Mouse (Mus musculus) hindbrain, embryonic 11.5 days (tissue): ENCODE results near the gene Clba1. TPM values are rescaled to one million over a fixed set of nuclear protein-coding genes. Genes with fewer than 3 reads are reported as not detected.

Experiments
- polyA plus RNA-seq: library from polyadenylated mRNA; unstranded; fragments of >200 nt; fragmentation: Nextera tagmentation; extraction: Ambion mirVana; gene quantifications from 2 replicates; pipeline ENCODE4 v1.2.1, GENCODE M21; 2014

Gene Clba1
- polyA plus RNA-seq, 1 experiment from 2014 or later = 15.4 TPM

Other genes starting within 250 kb of the Clba1 start
- 1.2 and 1.4 TPM in 2 replicates for gene Inf2, start 220.2 kb upstream of the Clba1 start, polyA plus RNA-seq
- 2.1 and 2.6 TPM in 2 replicates for gene Adssl1, start 188.9 kb upstream of the Clba1 start, polyA plus RNA-seq
- 178 and 182 TPM in 2 replicates for gene Siva1, start 164.3 kb upstream of the Clba1 start, polyA plus RNA-seq
- gene Akt1, start 134.1 kb upstream of the Clba1 start, polyA plus RNA-seq = 50.8 and 76.5 TPM in 2 replicates
- gene Zbtb42, start 130.1 kb upstream of the Clba1 start, polyA plus RNA-seq = 4.3 and 7.0 TPM in 2 replicates
- gene Cep170b, start 88.5 kb upstream of the Clba1 start, polyA plus RNA-seq = 8.5 and 8.7 TPM in 2 replicates
- gene Pld4, start 48.3 kb upstream of the Clba1 start, polyA plus RNA-seq = 4.7 and 6.2 TPM in 2 replicates
- 0.21 and 0.29 TPM in 2 replicates for gene Ahnak2, start 6.3 kb upstream of the Clba1 start, polyA plus RNA-seq
- 146 and 151 TPM in 2 replicates for gene Cdca4, start 20.5 kb downstream of the Clba1 start, polyA plus RNA-seq
- not detected in 2 replicates for gene Gpr132, start 59.3 kb downstream of the Clba1 start, polyA plus RNA-seq
- gene Jag2, start 120.8 kb downstream of the Clba1 start, polyA plus RNA-seq = 4.2 and 4.7 TPM in 2 replicates
- gene Nudt14, start 133.2 kb downstream of the Clba1 start, polyA plus RNA-seq = 57.3 and 69.9 TPM in 2 replicates
- 25.6 and 26.8 TPM in 2 replicates for gene Btbd6, start 167.5 kb downstream of the Clba1 start, polyA plus RNA-seq
- 53.6 and 57.8 TPM in 2 replicates for gene Brf1, start 191.8 kb downstream of the Clba1 start, polyA plus RNA-seq
- gene Pacs2, start 205.6 kb downstream of the Clba1 start, polyA plus RNA-seq = 17.2 and 21.2 TPM in 2 replicates